Mouse (Mus musculus) bone marrow macrophage, adult 2 months (primary cell): ENCODE data around the gene Slco3a1. TPM values are rescaled to one million over a fixed set of nuclear protein-coding genes. Genes with fewer than 3 reads are reported as not detected.

ENCODE experiments used
- H3K27ac ChIP-seq: 2 replicates; pipeline ENCODE4 v1.5.1; 2012; ENCODE audit warnings: low read depth, low read length; ENCODE audit not compliant: insufficient read depth
- H3K4me1 ChIP-seq: 2 replicates; pipeline ENCODE4 v1.6.1; 2012; ENCODE audit warnings: low read length; ENCODE audit not compliant: control insufficient read depth, insufficient read depth
- H3K4me3 ChIP-seq: 2 replicates; pipeline ENCODE4 v1.5.1; 2012; ENCODE audit warnings: mild to moderate bottlenecking, low read length, moderate library complexity; ENCODE audit not compliant: insufficient read depth
- CTCF ChIP-seq: IDR thresholded peaks from 2 replicates; pipeline ENCODE4 v1.5.1; 2012; ENCODE audit warnings: low read depth, mild to moderate bottlenecking, low read length, moderate library complexity
- POLR2A ChIP-seq: IDR thresholded peaks from 2 replicates; pipeline ENCODE4 v1.6.1; 2012; ENCODE audit warnings: mild to moderate bottlenecking, low read depth, low read length, borderline replicate concordance
- polyA plus RNA-seq: library from polyadenylated mRNA; stranded (reverse); fragments of >200 nt; gene quantifications from 2 replicates; pipeline ENCODE4 v1.2.4, GENCODE M21; 2012; ENCODE audit not compliant: missing spikeins, insufficient read depth, insufficient read length

The Slco3a1 gene
- polyA plus RNA-seq, 1 experiment = 5.7 TPM

DNA sequence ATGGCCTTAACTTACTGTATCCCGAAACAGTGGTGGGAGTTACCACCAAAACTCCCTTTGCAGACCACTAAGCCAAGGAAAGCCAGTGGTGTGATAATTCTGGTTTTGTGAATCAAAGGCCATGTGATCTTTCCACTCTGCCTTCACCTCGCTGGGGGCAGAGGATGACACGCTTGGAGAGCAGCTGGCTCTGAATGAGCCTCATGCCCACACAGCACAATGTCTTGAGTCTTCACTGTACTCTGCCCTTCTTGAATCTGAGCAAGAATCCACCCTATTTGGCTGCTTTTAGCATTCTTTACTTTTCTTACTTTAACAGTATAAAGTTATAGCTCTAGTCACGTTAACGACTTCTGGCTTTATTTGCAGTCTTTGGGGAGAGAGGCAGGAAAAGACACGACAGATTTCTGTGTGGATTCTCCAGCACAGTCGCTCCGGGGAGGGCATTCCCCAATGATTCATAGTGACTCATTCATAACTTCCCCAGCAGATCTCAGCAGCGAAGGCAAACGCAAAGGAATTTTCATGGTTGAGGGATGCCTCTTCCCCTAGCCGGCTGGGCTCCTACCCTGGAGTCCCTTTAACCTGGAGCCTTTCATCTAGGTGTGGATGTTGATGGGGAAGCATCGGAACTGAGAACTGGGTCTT lies 178.1 kb downstream of the Slco3a1 start:
- no peaks in the 10 kb centered on the region for H3K4me1 ChIP-seq
- no peak overlapping the region for H3K4me3 ChIP-seq
- H3K27ac ChIP-seq = no peak overlapping the region

DNA sequence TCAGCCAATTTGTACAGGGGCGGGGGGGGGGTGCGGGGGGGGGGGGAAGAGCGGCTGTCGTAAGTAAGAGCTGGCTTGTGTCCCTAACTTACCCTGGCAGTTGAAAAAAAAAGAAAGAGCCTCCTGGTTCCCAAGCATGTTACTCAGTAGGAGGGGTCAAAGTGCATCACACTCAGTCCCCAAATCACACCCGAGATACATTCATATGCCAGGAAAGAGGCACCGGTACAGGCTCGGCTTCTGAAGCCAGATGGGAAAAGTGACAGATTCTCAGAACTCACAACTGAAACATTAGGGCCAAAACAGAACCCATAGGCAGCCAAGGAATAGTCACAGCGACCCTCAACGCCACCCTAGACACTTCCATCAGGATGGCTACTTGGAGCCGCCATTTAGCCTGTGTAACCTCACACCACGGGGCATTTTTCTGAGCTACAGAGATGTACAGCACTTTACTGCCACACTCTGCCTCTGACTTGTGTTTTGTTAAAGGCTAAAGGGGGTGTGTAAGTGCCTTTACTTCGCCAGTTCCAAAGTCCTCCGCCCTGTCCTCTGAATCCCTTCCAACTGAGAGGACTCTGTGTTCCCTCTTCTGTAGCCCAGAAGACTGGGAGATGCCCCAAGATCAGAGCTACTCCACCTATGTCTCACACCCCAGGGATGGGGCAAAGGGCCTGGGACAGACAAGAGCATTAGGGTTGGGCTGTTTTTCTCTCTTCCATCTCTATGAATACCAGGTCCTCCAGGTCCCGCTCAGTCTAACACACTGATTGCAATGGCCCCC lies 179.2 kb downstream of the Slco3a1 start:
- H3K4me1 ChIP-seq = no peaks in the 10 kb centered on the region
- TF ChIP-seq POLR2A = no peak
- no peak for TF ChIP-seq CTCF
- H3K27ac ChIP-seq = no peak overlapping the region
- no peak overlapping the region for H3K4me3 ChIP-seq

More for the DNA sequence above, 178.1 kb downstream of the Slco3a1 start:
- TF ChIP-seq POLR2A (no peak), CTCF (no peak)

DNA sequence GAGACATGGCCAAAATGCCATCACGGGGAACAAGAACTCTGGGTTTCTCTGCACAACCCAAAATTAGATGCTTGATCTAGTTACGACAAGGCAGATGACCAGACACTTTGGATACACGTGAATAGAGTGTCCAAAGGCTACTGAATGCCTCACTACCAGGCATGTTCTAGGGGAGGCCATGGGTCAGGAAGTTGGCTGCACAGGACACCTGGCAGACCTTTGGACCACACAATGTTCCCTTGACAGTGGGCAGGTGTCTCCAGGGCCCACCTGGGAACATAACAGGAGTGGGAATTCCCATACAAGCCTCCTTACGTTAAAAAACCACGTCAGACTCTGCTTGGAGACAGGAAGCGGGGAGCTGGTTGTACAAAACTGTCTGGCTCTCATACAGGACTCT lies 181.5 kb downstream of the Slco3a1 start:
- Histone ChIP-seq H3K4me1 (no peaks in the 10 kb centered on the region), H3K4me3 (no peak overlapping the region), H3K27ac (no peak overlapping the region)
- TF ChIP-seq POLR2A (no peak), CTCF (no peak)

DNA sequence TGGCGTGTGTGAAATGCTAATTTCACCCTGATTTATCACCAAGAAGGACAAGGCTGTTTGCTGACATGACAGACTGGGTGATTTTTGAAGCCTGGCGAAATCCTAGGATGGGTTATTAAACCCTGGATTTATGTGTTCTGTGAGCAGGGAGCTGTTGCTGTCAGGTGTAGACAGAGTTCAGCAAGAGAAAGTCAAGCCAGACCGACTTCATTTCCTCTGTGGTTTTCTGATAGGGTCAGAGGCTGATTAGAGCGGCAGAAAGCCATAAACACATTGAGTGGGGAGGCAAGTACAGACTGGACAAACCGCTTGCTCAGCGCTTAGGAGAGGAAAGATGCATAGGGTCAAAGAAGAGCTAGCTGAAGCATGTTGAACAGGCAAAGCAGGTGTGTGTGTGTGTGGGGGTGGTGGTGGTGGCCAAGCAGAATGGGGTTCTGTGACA lies 182.4 kb downstream of the Slco3a1 start:
- TF ChIP-seq POLR2A (no peak), CTCF (no peak)
- H3K27ac ChIP-seq = no peak overlapping the region
- H3K4me3 ChIP-seq = no peak overlapping the region
- no peaks in the 10 kb centered on the region for H3K4me1 ChIP-seq

DNA sequence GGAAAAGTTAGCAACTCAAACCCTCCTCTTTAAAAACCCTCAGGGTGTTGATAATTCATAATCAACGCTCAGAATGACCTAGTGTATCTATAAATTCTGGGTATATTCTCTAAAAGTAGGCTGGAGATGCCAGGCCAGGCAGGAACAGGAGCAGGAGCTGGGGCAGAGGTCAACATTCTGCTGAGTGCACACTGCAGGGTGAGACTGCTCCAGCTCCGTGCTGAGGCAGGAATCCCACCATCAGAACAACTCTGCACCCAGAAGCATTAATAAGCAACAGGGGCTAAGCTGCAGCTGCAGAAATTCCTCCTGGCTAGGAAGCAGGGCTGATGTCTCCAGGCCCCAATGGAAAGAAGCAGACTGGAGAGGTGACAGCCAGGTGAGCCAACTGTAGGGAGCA lies 182.9 kb downstream of the Slco3a1 start:
- Histone ChIP-seq H3K4me1 (no peaks in the 10 kb centered on the region), H3K27ac (no peak overlapping the region), H3K4me3 (no peak overlapping the region)
- TF ChIP-seq POLR2A = no peak
- no peak for TF ChIP-seq CTCF

DNA sequence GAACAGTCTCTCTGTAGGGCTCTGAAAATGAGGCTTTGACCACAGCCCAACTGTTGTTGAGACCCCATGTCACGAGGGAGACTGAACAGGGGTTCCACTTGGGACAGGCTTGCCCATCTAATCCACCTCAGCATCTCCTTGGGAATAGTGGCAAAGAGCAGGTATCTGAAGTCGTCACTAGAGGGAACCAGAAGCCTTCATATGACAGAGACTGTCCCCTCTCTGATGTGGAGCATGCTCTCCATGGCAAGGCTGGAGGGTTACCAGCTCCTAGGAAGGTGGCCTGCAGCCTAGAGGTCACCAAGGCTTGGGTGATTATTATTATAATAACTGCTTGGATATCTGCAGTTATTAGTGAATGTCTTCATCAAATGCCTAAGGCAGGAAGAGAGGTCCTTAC lies 183.4 kb downstream of the Slco3a1 start:
- Histone ChIP-seq H3K4me1 (no peaks in the 10 kb centered on the region), H3K27ac (no peak overlapping the region), H3K4me3 (no peak overlapping the region)
- TF ChIP-seq POLR2A (no peak), CTCF (no peak)

DNA sequence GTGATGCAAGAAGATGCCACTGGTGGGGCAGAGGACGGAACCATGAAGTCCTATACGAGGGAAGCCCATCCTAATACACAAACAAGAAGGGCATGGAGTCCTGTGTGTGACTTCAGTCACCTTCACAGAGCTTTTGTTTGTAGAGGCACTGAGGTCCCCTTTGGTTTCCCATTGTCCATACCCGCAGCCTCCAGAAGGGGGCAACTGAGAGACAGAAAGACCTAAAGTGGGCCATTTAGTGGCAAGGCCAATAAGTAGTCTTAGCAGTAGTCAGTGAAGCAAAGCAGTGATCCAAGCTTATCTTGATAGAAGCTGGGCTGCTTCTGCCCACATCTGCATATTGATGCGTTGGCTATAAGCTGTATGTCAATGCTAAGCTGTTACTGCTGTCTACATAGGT lies 184.9 kb downstream of the Slco3a1 start:
- H3K4me3 ChIP-seq = no peak overlapping the region
- no peak overlapping the region for H3K27ac ChIP-seq
- no peak for TF ChIP-seq CTCF
- TF ChIP-seq POLR2A = no peak
- H3K4me1 ChIP-seq = no peaks in the 10 kb centered on the region

DNA sequence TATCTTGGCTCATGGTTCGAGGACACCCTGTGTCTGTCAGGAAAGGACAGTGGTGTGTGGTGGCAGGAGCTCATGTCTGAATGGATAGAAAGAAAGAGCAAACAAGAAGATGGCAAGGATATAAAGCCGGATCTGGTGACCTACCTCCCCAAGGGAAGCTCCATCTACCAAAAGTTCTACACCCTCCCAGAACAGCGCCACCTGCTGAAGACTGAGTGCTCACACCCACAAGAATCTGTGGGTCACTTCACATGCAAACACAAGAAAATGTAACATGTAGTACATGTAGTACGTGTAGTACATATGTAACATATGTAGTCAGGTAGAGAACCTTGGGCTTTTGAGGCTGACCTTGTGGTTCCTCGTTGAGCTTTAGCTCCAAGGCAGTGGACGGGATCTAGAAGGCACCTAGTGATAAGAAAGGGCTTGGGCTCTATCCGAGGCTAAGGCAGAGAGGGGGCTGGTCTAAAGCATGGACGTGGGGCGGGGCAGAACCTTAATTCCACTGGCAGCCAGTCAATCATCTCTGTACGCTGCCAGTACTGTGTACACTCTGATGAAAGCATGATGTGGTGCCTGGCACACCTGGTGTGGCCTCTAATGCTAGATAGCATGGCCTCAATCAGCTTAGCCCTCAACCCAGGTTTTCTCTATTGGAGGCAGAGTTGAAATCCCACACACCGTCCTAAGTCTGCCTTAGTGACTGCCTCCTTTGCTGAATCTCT lies 186.2 kb downstream of the Slco3a1 start:
- Histone ChIP-seq H3K4me3 (no peak overlapping the region), H3K27ac (no peak overlapping the region), H3K4me1 (no peaks in the 10 kb centered on the region)
- no peak for TF ChIP-seq CTCF
- no peak for TF ChIP-seq POLR2A

DNA sequence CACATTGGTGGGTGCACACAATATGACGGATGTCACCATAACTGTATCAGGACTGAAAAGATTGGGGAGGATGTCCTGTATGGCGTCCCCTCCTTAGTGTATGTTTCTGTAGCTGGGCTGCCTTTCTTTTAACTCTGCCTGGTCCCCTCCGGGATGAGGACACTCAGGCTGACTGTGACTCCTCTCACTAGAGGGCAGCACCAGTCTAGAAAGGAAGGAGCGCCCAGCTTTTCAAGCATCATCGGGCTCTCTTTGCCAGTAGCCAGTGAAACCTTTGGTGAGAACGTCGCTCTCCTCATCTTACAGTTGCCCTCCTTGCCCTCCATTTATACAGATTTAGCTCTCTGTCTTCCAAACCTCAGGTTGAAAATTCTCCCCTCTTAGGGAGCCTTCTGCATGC lies 187.2 kb downstream of the Slco3a1 start:
- Histone ChIP-seq H3K27ac (no peak overlapping the region), H3K4me3 (no peak overlapping the region), H3K4me1 (no peaks in the 10 kb centered on the region)
- TF ChIP-seq POLR2A (no peak), CTCF (no peak)

DNA sequence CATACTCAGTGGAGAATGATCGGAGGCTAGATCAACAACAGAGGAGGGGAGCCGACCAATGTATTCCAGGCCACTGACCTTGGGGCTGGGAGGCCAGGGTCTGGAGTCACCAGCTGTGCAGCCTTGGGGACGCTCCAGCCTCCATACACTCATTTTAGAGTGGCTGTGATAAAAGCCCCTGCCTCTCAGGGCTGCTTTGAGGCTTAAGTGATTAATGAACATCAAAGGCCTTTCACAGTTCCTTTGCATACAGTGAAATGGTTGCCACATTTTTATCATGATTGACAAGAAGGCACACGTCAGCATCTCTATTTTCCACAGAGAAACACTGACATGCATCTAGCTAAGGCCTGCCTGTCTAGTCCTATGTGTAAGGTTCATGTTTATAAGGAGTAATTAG lies 189.0 kb downstream of the Slco3a1 start:
- H3K4me1 ChIP-seq = no peaks in the 10 kb centered on the region
- H3K4me3 ChIP-seq = no peak overlapping the region
- TF ChIP-seq CTCF = no peak
- no peak for TF ChIP-seq POLR2A
- H3K27ac ChIP-seq = no peak overlapping the region
